Mouse (Mus musculus): Measurements from ENCODE around the gene Gng13. TPM values are rescaled to one million over a fixed set of nuclear protein-coding genes. Genes with fewer than 3 reads are reported as not detected.
"Not testable (repeated sequence)": the region's sequence is repeated elsewhere in the genome, so short reads cannot be mapped to it uniquely, and the experiment has no call there.

Gng13 gene
- polyA plus RNA-seq, 1 experiment from 2014 or later = 9.0 TPM

GRCm38 (mm10) chr17:25723919-25724318 is 6.9 kb downstream of the Gng13 start:
- no peaks in the 10 kb centered on the region for H3K36me3 ChIP-seq (ENCODE audit: control insufficient read depth, insufficient read depth, low read length)

GRCm38 (mm10) chr17:25725264-25725663 is 8.3 kb downstream of the Gng13 start:
- no peak for ATAC-seq (ENCODE audit: low read depth)
- no peak overlapping the region for H3K4me2 ChIP-seq (ENCODE audit: low read depth, low read length)
- H3K27me3 ChIP-seq (ENCODE audit: control insufficient read depth, insufficient read depth, low read length) = no peaks in the 10 kb centered on the region
- H3K36me3 ChIP-seq (ENCODE audit: control insufficient read depth, insufficient read depth, low read length) = no peaks in the 10 kb centered on the region
- no peak overlapping the region for H3K4me3 ChIP-seq (ENCODE audit: low read depth, low read length)
- no peak overlapping the region for H3K9ac ChIP-seq (replicated peaks; ENCODE audit: low read depth, low read length)
- no peak overlapping the region for H3K27ac ChIP-seq (ENCODE audit: low read depth, low read length)
- H3K4me1 ChIP-seq (ENCODE audit: control insufficient read depth, insufficient read depth, low read length) = peaks cover 14% of the 10 kb centered on the region
- 85% methylated on average over 6 of the region's 6 CpGs for WGBS
- no peaks in the 10 kb centered on the region for H3K9me3 ChIP-seq (ENCODE audit: control insufficient read depth, low read length)

More at GRCm38 (mm10) chr17:25723919-25724318, 6.9 kb downstream of the Gng13 start:
- H3K27ac ChIP-seq (ENCODE audit: low read depth, low read length) = no peak overlapping the region
- no peak overlapping the region for H3K9ac ChIP-seq (replicated peaks; ENCODE audit: low read depth, low read length)
- no peak overlapping the region for H3K4me2 ChIP-seq (ENCODE audit: low read depth, low read length)
- no peaks in the 10 kb centered on the region for H3K9me3 ChIP-seq (ENCODE audit: control insufficient read depth, low read length)
- WGBS = 71% methylated on average over 7 of the region's 7 CpGs
- no peaks in the 10 kb centered on the region for H3K27me3 ChIP-seq (ENCODE audit: control insufficient read depth, insufficient read depth, low read length)
- ATAC-seq (ENCODE audit: low read depth) = no peak
- peaks cover 14% of the 10 kb centered on the region for H3K4me1 ChIP-seq (ENCODE audit: control insufficient read depth, insufficient read depth, low read length)
- H3K4me3 ChIP-seq (ENCODE audit: low read depth, low read length) = no peak overlapping the region

- WGBS = under 1% methylated on average over 37 of the region's 37 CpGs
- no peaks in the 10 kb centered on the region for H3K27me3 ChIP-seq (ENCODE audit: control insufficient read depth, insufficient read depth, low read length)
- H3K36me3 ChIP-seq (ENCODE audit: control insufficient read depth, insufficient read depth, low read length) = no peaks in the 10 kb centered on the region
- H3K9me3 ChIP-seq (ENCODE audit: control insufficient read depth, low read length) = no peaks in the 10 kb centered on the region
- H3K4me1 ChIP-seq (ENCODE audit: control insufficient read depth, insufficient read depth, low read length) = peaks cover 14% of the 10 kb centered on the region
- H3K4me3 ChIP-seq (ENCODE audit: low read depth, low read length) = peak within 1 kb of the TSS; percentile 49
- H3K9ac ChIP-seq (replicated peaks; ENCODE audit: low read depth, low read length) = peak within 1 kb of the TSS; percentile 80
- no peak within 1 kb of the TSS for H3K27ac ChIP-seq (ENCODE audit: low read depth, low read length)
- peak within 1 kb of the TSS; percentile 78 for H3K4me2 ChIP-seq (ENCODE audit: low read depth, low read length)
- ATAC-seq (ENCODE audit: low read depth) = peak; percentile 99
Measured at GRCm38 (mm10) chr17:25727265-25728008, 10.5 kb downstream of the Gng13 start, which contains the start of the genes Chtf18 and Rpusd1. Chtf18 (minus strand) TSS chr17:25727419. Rpusd1 (plus strand) TSS chr17:25727670.

- Histone ChIP-seq H3K27me3 (ENCODE audit: control insufficient read depth, insufficient read depth, low read length) (no peaks in the 10 kb centered on the region), H3K36me3 (ENCODE audit: control insufficient read depth, insufficient read depth, low read length) (no peaks in the 10 kb centered on the region), H3K4me2 (ENCODE audit: low read depth, low read length) (peak overlapping the region; percentile 78), H3K4me1 (ENCODE audit: control insufficient read depth, insufficient read depth, low read length) (peaks cover 14% of the 10 kb centered on the region), H3K4me3 (ENCODE audit: low read depth, low read length) (peak overlapping the region; percentile 49), H3K9ac (replicated peaks; ENCODE audit: low read depth, low read length) (peak overlapping the region; percentile 80), H3K27ac (ENCODE audit: low read depth, low read length) (no peak overlapping the region), H3K9me3 (ENCODE audit: control insufficient read depth, low read length) (no peaks in the 10 kb centered on the region)
- 22% methylated on average over 4 of the region's 4 CpGs for WGBS
- ATAC-seq (ENCODE audit: low read depth) = no peak
Measured at GRCm38 (mm10) chr17:25728009-25728270, 11.0 kb downstream of the Gng13 start.

GRCm38 (mm10) chr17:25732082-25732481 is 15.1 kb downstream of the Gng13 start:
- H3K36me3 ChIP-seq (ENCODE audit: control insufficient read depth, insufficient read depth, low read length) = no peaks in the 10 kb centered on the region
- H3K4me2 ChIP-seq (ENCODE audit: low read depth, low read length) = no peak overlapping the region
- peaks cover 8% of the 10 kb centered on the region for H3K4me1 ChIP-seq (ENCODE audit: control insufficient read depth, insufficient read depth, low read length)
- no peak overlapping the region for H3K4me3 ChIP-seq (ENCODE audit: low read depth, low read length)
- WGBS = 15% methylated on average over 2 of the region's 2 CpGs
- no peak for ATAC-seq (ENCODE audit: low read depth)
- no peak overlapping the region for H3K9ac ChIP-seq (replicated peaks; ENCODE audit: low read depth, low read length)
- H3K27ac ChIP-seq (ENCODE audit: low read depth, low read length) = no peak overlapping the region
- no peaks in the 10 kb centered on the region for H3K27me3 ChIP-seq (ENCODE audit: control insufficient read depth, insufficient read depth, low read length)
- no peaks in the 10 kb centered on the region for H3K9me3 ChIP-seq (ENCODE audit: control insufficient read depth, low read length)

GRCm38 (mm10) chr17:25735246-25735645 is 18.3 kb downstream of the Gng13 start:
- Histone ChIP-seq H3K4me1 (ENCODE audit: control insufficient read depth, insufficient read depth, low read length) (no peaks in the 10 kb centered on the region), H3K9ac (replicated peaks; ENCODE audit: low read depth, low read length) (no peak overlapping the region), H3K27me3 (ENCODE audit: control insufficient read depth, insufficient read depth, low read length) (no peaks in the 10 kb centered on the region), H3K4me2 (ENCODE audit: low read depth, low read length) (no peak overlapping the region), H3K27ac (ENCODE audit: low read depth, low read length) (no peak overlapping the region), H3K9me3 (ENCODE audit: control insufficient read depth, low read length) (no peaks in the 10 kb centered on the region), H3K36me3 (ENCODE audit: control insufficient read depth, insufficient read depth, low read length) (no peaks in the 10 kb centered on the region), H3K4me3 (ENCODE audit: low read depth, low read length) (no peak overlapping the region)
- WGBS = 85% methylated on average over 5 of the region's 5 CpGs
- ATAC-seq (ENCODE audit: low read depth) = no peak

- Histone ChIP-seq H3K4me2 (ENCODE audit: low read depth, low read length) (no peak within 1 kb of the TSS), H3K4me1 (ENCODE audit: control insufficient read depth, insufficient read depth, low read length) (no peaks in the 10 kb centered on the region), H3K27me3 (ENCODE audit: control insufficient read depth, insufficient read depth, low read length) (no peaks in the 10 kb centered on the region), H3K4me3 (ENCODE audit: low read depth, low read length) (no peak within 1 kb of the TSS), H3K36me3 (ENCODE audit: control insufficient read depth, insufficient read depth, low read length) (no peaks in the 10 kb centered on the region), H3K27ac (ENCODE audit: low read depth, low read length) (no peak within 1 kb of the TSS), H3K9me3 (ENCODE audit: control insufficient read depth, low read length) (no peaks in the 10 kb centered on the region), H3K9ac (replicated peaks; ENCODE audit: low read depth, low read length) (no peak within 1 kb of the TSS)
- no peak for ATAC-seq (ENCODE audit: low read depth)
- 85% methylated on average over 3 of the region's 3 CpGs for WGBS
Measured at GRCm38 (mm10) chr17:25735745-25736144, 18.8 kb downstream of the Gng13 start, which contains the start of gene Mslnl. Mslnl (plus strand) TSS chr17:25736042.

- no peak overlapping the region for H3K4me3 ChIP-seq (ENCODE audit: low read depth, low read length)
- no peak overlapping the region for H3K9ac ChIP-seq (replicated peaks; ENCODE audit: low read depth, low read length)
- no peak overlapping the region for H3K4me2 ChIP-seq (ENCODE audit: low read depth, low read length)
- no peaks in the 10 kb centered on the region for H3K36me3 ChIP-seq (ENCODE audit: control insufficient read depth, insufficient read depth, low read length)
- no peaks in the 10 kb centered on the region for H3K27me3 ChIP-seq (ENCODE audit: control insufficient read depth, insufficient read depth, low read length)
- H3K9me3 ChIP-seq (ENCODE audit: control insufficient read depth, low read length) = no peaks in the 10 kb centered on the region
- no peaks in the 10 kb centered on the region for H3K4me1 ChIP-seq (ENCODE audit: control insufficient read depth, insufficient read depth, low read length)
- WGBS = 80% methylated on average over 7 of the region's 7 CpGs
- no peak overlapping the region for H3K27ac ChIP-seq (ENCODE audit: low read depth, low read length)
- ATAC-seq (ENCODE audit: low read depth) = no peak
Measured at GRCm38 (mm10) chr17:25738861-25739260, 21.9 kb downstream of the Gng13 start.

GRCm38 (mm10) chr17:25741471-25741870 is 24.5 kb downstream of the Gng13 start:
- not testable (repeated sequence) for H3K36me3 ChIP-seq (ENCODE audit: control insufficient read depth, insufficient read depth, low read length); H3K9me3 ChIP-seq (ENCODE audit: control insufficient read depth, low read length); H3K27me3 ChIP-seq (ENCODE audit: control insufficient read depth, insufficient read depth, low read length); H3K9ac ChIP-seq (replicated peaks; ENCODE audit: low read depth, low read length); H3K4me2 ChIP-seq (ENCODE audit: low read depth, low read length); H3K4me3 ChIP-seq (ENCODE audit: low read depth, low read length); ATAC-seq (ENCODE audit: low read depth); H3K4me1 ChIP-seq (ENCODE audit: control insufficient read depth, insufficient read depth, low read length); H3K27ac ChIP-seq (ENCODE audit: low read depth, low read length)
- 73% methylated on average over 12 of the region's 12 CpGs for WGBS
